Mouse (Mus musculus): Measurements from ENCODE around the gene Rab37. TPM values are rescaled to one million over a fixed set of nuclear protein-coding genes. Genes with fewer than 3 reads are reported as not detected.

Gene Rab37
- polyA plus RNA-seq, 1 experiment, result 0.07 TPM

- TF ChIP-seq MYOD1 (IDR thresholded peaks at IDR 0.05; ENCODE audit: control insufficient read depth, insufficient read length, low read depth), result no peak
- no peak for TF ChIP-seq MYOG (IDR thresholded peaks at IDR 0.05; ENCODE audit: control insufficient read depth, extremely low read depth, insufficient read length)
- no peak for TF ChIP-seq FOSL1 (IDR thresholded peaks at IDR 0.05; ENCODE audit: insufficient read depth, low read length, poor library complexity, severe bottlenecking)
- no peak for TF ChIP-seq CTCF (IDR thresholded peaks at IDR 0.05; ENCODE audit: control insufficient read depth, insufficient read depth, insufficient read length)
- TF ChIP-seq MAX (IDR thresholded peaks at IDR 0.05), result no peak
- H3K79me2 ChIP-seq (ENCODE audit: control insufficient read depth, insufficient read depth), result peaks cover 10% of the 10 kb centered on the region
- H3K36me3 ChIP-seq (ENCODE audit: control insufficient read depth, insufficient read depth), result no peaks in the 10 kb centered on the region
- peaks cover 1% of the 10 kb centered on the region for H3K79me3 ChIP-seq (ENCODE audit: low read depth)
- H3ac ChIP-seq (ENCODE audit: control insufficient read depth, insufficient read length, low read depth), result no peak overlapping the region
- H3K27me3 ChIP-seq (ENCODE audit: control insufficient read depth, insufficient read depth, insufficient read length), result no peaks in the 10 kb centered on the region
- no peak overlapping the region for H3K4me3 ChIP-seq (ENCODE audit: insufficient read depth, poor library complexity, severe bottlenecking)
These were observed 78.2 kb downstream of the Rab37 start for GRCm38 (mm10) chr11:115169430-115169829.

GRCm38 (mm10) chr11:115171125-115171524, 79.9 kb downstream of the Rab37 start:
- TF ChIP-seq CTCF (IDR thresholded peaks at IDR 0.05; ENCODE audit: control insufficient read depth, insufficient read depth, insufficient read length), result no peak
- no peak for TF ChIP-seq CEBPB (IDR thresholded peaks at IDR 0.05; ENCODE audit: low read depth)
- no peak for TF ChIP-seq USF1 (IDR thresholded peaks at IDR 0.05; ENCODE audit: low read depth)
- TF ChIP-seq MYOD1 (IDR thresholded peaks at IDR 0.05; ENCODE audit: control insufficient read depth, insufficient read length, low read depth), result no peak
- TF ChIP-seq MYOG (IDR thresholded peaks at IDR 0.05; ENCODE audit: control insufficient read depth, extremely low read depth, insufficient read length), result no peak
- no peak for TF ChIP-seq FOSL1 (IDR thresholded peaks at IDR 0.05; ENCODE audit: insufficient read depth, low read length, poor library complexity, severe bottlenecking)
- no peak for TF ChIP-seq MAX (IDR thresholded peaks at IDR 0.05)

GRCm38 (mm10) chr11:115172825-115173287, 81.6 kb downstream of the Rab37 start:
- H3K79me2 ChIP-seq (ENCODE audit: control insufficient read depth, insufficient read depth), result no peaks in the 10 kb centered on the region
- no peaks in the 10 kb centered on the region for H3K36me3 ChIP-seq (ENCODE audit: control insufficient read depth, insufficient read depth)
- TF ChIP-seq MYOG (IDR thresholded peaks at IDR 0.05; ENCODE audit: control insufficient read depth, extremely low read depth, insufficient read length) (no peak), USF1 (IDR thresholded peaks at IDR 0.05; ENCODE audit: low read depth) (no peak), MAX (IDR thresholded peaks at IDR 0.05) (no peak), MYOD1 (IDR thresholded peaks at IDR 0.05; ENCODE audit: control insufficient read depth, insufficient read length, low read depth) (no peak), CEBPB (IDR thresholded peaks at IDR 0.05; ENCODE audit: low read depth) (no peak), CTCF (IDR thresholded peaks at IDR 0.05; ENCODE audit: control insufficient read depth, insufficient read depth, insufficient read length) (no peak), FOSL1 (IDR thresholded peaks at IDR 0.05; ENCODE audit: insufficient read depth, low read length, poor library complexity, severe bottlenecking) (no peak)
- H3K4me3 ChIP-seq (ENCODE audit: insufficient read depth, poor library complexity, severe bottlenecking), result no peak overlapping the region
- no peaks in the 10 kb centered on the region for H3K79me3 ChIP-seq (ENCODE audit: low read depth)
- H3ac ChIP-seq (ENCODE audit: control insufficient read depth, insufficient read length, low read depth), result no peak overlapping the region
- H3K27me3 ChIP-seq (ENCODE audit: control insufficient read depth, insufficient read depth, insufficient read length), result no peaks in the 10 kb centered on the region

More at GRCm38 (mm10) chr11:115171125-115171524, 79.9 kb downstream of the Rab37 start:
- Histone ChIP-seq H3K36me3 (ENCODE audit: control insufficient read depth, insufficient read depth) (no peaks in the 10 kb centered on the region), H3K4me3 (ENCODE audit: insufficient read depth, poor library complexity, severe bottlenecking) (no peak overlapping the region), H3K27me3 (ENCODE audit: control insufficient read depth, insufficient read depth, insufficient read length) (no peaks in the 10 kb centered on the region), H3K79me2 (ENCODE audit: control insufficient read depth, insufficient read depth) (peaks cover 10% of the 10 kb centered on the region), H3K79me3 (ENCODE audit: low read depth) (peaks cover 1% of the 10 kb centered on the region), H3ac (ENCODE audit: control insufficient read depth, insufficient read length, low read depth) (no peak overlapping the region)

- Histone ChIP-seq H3ac (ENCODE audit: control insufficient read depth, insufficient read length, low read depth) (no peak overlapping the region), H3K79me3 (ENCODE audit: low read depth) (no peaks in the 10 kb centered on the region), H3K27me3 (ENCODE audit: control insufficient read depth, insufficient read depth, insufficient read length) (no peaks in the 10 kb centered on the region), H3K36me3 (ENCODE audit: control insufficient read depth, insufficient read depth) (no peaks in the 10 kb centered on the region), H3K79me2 (ENCODE audit: control insufficient read depth, insufficient read depth) (no peaks in the 10 kb centered on the region), H3K4me3 (ENCODE audit: insufficient read depth, poor library complexity, severe bottlenecking) (no peak overlapping the region)
- TF ChIP-seq CEBPB (IDR thresholded peaks at IDR 0.05; ENCODE audit: low read depth) (no peak), USF1 (IDR thresholded peaks at IDR 0.05; ENCODE audit: low read depth) (no peak), MYOD1 (IDR thresholded peaks at IDR 0.05; ENCODE audit: control insufficient read depth, insufficient read length, low read depth) (no peak), MYOG (IDR thresholded peaks at IDR 0.05; ENCODE audit: control insufficient read depth, extremely low read depth, insufficient read length) (no peak), CTCF (IDR thresholded peaks at IDR 0.05; ENCODE audit: control insufficient read depth, insufficient read depth, insufficient read length) (no peak), FOSL1 (IDR thresholded peaks at IDR 0.05; ENCODE audit: insufficient read depth, low read length, poor library complexity, severe bottlenecking) (no peak), MAX (IDR thresholded peaks at IDR 0.05) (no peak)
These were observed 82.5 kb downstream of the Rab37 start for GRCm38 (mm10) chr11:115173549-115174339.

GRCm38 (mm10) chr11:115176399-115177190, 85.4 kb downstream of the Rab37 start:
- Histone ChIP-seq H3K36me3 (ENCODE audit: control insufficient read depth, insufficient read depth) (no peaks in the 10 kb centered on the region), H3K79me3 (ENCODE audit: low read depth) (no peaks in the 10 kb centered on the region), H3K4me3 (ENCODE audit: insufficient read depth, poor library complexity, severe bottlenecking) (no peak overlapping the region), H3K79me2 (ENCODE audit: control insufficient read depth, insufficient read depth) (no peaks in the 10 kb centered on the region), H3ac (ENCODE audit: control insufficient read depth, insufficient read length, low read depth) (no peak overlapping the region), H3K27me3 (ENCODE audit: control insufficient read depth, insufficient read depth, insufficient read length) (no peaks in the 10 kb centered on the region)
- no peak for TF ChIP-seq CTCF (IDR thresholded peaks at IDR 0.05; ENCODE audit: control insufficient read depth, insufficient read depth, insufficient read length)
- TF ChIP-seq MYOG (IDR thresholded peaks at IDR 0.05; ENCODE audit: control insufficient read depth, extremely low read depth, insufficient read length), result no peak
- TF ChIP-seq MAX (IDR thresholded peaks at IDR 0.05), result no peak
- TF ChIP-seq MYOD1 (IDR thresholded peaks at IDR 0.05; ENCODE audit: control insufficient read depth, insufficient read length, low read depth), result no peak
- TF ChIP-seq USF1 (IDR thresholded peaks at IDR 0.05; ENCODE audit: low read depth), result no peak
- no peak for TF ChIP-seq FOSL1 (IDR thresholded peaks at IDR 0.05; ENCODE audit: insufficient read depth, low read length, poor library complexity, severe bottlenecking)
- TF ChIP-seq CEBPB (IDR thresholded peaks at IDR 0.05; ENCODE audit: low read depth), result no peak
